Mouse (Mus musculus): Measurements from ENCODE around the gene B4gat1. TPM values are rescaled to one million over a fixed set of nuclear protein-coding genes. Genes with fewer than 3 reads are reported as not detected.

B4gat1 gene
- polyA plus RNA-seq, 1 experiment from 2014 or later = 53.1 TPM

DNA sequence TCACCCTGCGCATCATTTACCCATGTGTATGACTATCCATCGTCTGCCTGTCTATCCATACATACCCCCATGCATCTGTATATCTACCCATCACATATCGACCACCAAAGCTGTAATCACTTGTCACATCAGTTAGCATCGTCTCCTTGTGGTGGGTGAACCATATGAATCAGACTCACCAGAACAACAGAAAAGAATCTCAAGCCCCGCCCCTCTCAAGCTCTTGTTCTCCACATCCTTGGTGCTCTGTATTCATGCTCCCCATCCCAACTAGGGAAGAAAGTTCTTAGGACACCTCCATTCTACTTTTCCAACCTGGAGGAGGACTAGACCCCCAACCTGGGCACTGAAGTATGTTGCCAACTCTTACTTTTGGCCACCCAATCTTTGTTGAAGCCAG is 23.4 kb downstream of the B4gat1 start:
- H3K27ac ChIP-seq (replicated peaks in 1 of 2; ENCODE audit: control insufficient read depth in 1 of 2, insufficient read depth in 1 of 2, low read depth in 2 of 2, low read length in 2 of 2) = no peak overlapping the region
- no peaks in the 10 kb centered on the region for H3K27me3 ChIP-seq (ENCODE audit: control insufficient read depth, insufficient read depth, low read length)
- no peak overlapping the region for H3K4me3 ChIP-seq (ENCODE audit: control insufficient read depth in 1 of 2, insufficient read depth in 1 of 2, low read depth in 1 of 2, low read length in 2 of 2)
- H3K9ac ChIP-seq (ENCODE audit: low read length) = no peak overlapping the region
- no peak for ATAC-seq (ENCODE audit: insufficient number of reproducible peaks, insufficient read depth, low FRiP score, low read depth)
- no peaks in the 10 kb centered on the region for H3K9me3 ChIP-seq (ENCODE audit: control insufficient read depth, low read length)
- H3K4me2 ChIP-seq (ENCODE audit: low read length) = no peak overlapping the region
- no peaks in the 10 kb centered on the region for H3K36me3 ChIP-seq (ENCODE audit: control insufficient read depth, insufficient read depth, low read length)
- H3K4me1 ChIP-seq (ENCODE audit: control insufficient read depth in 2 of 2, insufficient read depth in 2 of 2, low read length in 2 of 2) = peaks cover 28% of the 10 kb centered on the region in 2 experiments
- WGBS = 83% methylated on average over 5 of the region's 5 CpGs

DNA sequence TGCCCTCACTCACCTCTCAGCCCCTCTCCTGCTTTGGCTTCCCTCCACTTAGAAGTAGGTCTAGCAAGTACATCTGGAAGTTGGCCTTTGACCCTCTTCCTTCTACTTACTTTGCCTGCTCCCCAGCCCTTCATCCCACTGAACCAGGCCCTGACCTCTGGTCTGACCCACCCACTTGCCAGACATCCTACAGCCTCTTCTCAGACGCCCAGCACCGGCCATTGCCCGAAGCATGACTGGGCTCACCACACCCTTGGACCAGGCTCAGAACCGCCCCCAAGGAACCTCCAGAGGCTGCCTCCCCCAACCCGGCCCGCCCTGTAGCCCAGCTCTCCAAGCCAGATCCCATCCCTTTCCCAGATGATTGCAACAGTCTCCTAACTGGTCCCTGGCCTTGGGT is 23.8 kb downstream of the B4gat1 start:
- Histone ChIP-seq H3K27ac (replicated peaks in 1 of 2; ENCODE audit: control insufficient read depth in 1 of 2, insufficient read depth in 1 of 2, low read depth in 2 of 2, low read length in 2 of 2) (no peak overlapping the region), H3K4me2 (ENCODE audit: low read length) (no peak overlapping the region), H3K4me3 (ENCODE audit: control insufficient read depth in 1 of 2, insufficient read depth in 1 of 2, low read depth in 1 of 2, low read length in 2 of 2) (no peak overlapping the region), H3K36me3 (ENCODE audit: control insufficient read depth, insufficient read depth, low read length) (no peaks in the 10 kb centered on the region), H3K9me3 (ENCODE audit: control insufficient read depth, low read length) (no peaks in the 10 kb centered on the region), H3K27me3 (ENCODE audit: control insufficient read depth, insufficient read depth, low read length) (no peaks in the 10 kb centered on the region), H3K9ac (ENCODE audit: low read length) (no peak overlapping the region), H3K4me1 (ENCODE audit: control insufficient read depth in 2 of 2, insufficient read depth in 2 of 2, low read length in 2 of 2) (peaks cover 32% of the 10 kb centered on the region in 2 experiments)
- ATAC-seq (ENCODE audit: insufficient number of reproducible peaks, insufficient read depth, low FRiP score, low read depth) = no peak
- 80% methylated on average over 6 of the region's 6 CpGs for WGBS

DNA sequence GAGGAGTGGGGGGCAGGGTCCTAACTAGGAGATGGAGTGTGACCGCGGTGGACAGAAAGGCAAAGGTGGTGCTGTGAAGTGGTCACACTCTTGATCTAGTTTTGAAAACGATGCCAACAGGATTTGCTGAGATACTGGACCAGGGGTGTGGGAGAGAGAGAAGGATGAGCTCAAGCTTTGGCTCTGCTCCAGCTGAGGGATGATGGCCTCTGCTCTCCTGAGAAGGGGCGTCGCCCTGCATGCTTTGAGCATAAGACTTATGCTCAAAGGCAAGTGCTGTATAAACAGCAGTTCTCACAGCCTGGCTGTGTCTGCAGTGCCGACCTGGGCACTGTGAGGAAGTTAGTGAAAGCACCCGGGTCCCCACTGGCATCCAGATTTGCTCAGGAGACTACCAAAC is 26.5 kb downstream of the B4gat1 start:
- WGBS = 41% methylated on average over 7 of the region's 7 CpGs
- Histone ChIP-seq H3K9ac (ENCODE audit: low read length) (no peak overlapping the region), H3K27ac (replicated peaks in 1 of 2; ENCODE audit: control insufficient read depth in 1 of 2, insufficient read depth in 1 of 2, low read depth in 2 of 2, low read length in 2 of 2) (no peak overlapping the region), H3K4me3 (ENCODE audit: control insufficient read depth in 1 of 2, insufficient read depth in 1 of 2, low read depth in 1 of 2, low read length in 2 of 2) (no peak overlapping the region), H3K9me3 (ENCODE audit: control insufficient read depth, low read length) (no peaks in the 10 kb centered on the region), H3K4me1 (ENCODE audit: control insufficient read depth in 2 of 2, insufficient read depth in 2 of 2, low read length in 2 of 2) (peaks cover 28 to 29% of the 10 kb centered on the region in 2 experiments), H3K4me2 (ENCODE audit: low read length) (no peak overlapping the region), H3K36me3 (ENCODE audit: control insufficient read depth, insufficient read depth, low read length) (no peaks in the 10 kb centered on the region), H3K27me3 (ENCODE audit: control insufficient read depth, insufficient read depth, low read length) (peaks cover 6% of the 10 kb centered on the region; the same call in 1 of the 2 replicates)
- no peak for ATAC-seq (ENCODE audit: insufficient number of reproducible peaks, insufficient read depth, low FRiP score, low read depth)

DNA sequence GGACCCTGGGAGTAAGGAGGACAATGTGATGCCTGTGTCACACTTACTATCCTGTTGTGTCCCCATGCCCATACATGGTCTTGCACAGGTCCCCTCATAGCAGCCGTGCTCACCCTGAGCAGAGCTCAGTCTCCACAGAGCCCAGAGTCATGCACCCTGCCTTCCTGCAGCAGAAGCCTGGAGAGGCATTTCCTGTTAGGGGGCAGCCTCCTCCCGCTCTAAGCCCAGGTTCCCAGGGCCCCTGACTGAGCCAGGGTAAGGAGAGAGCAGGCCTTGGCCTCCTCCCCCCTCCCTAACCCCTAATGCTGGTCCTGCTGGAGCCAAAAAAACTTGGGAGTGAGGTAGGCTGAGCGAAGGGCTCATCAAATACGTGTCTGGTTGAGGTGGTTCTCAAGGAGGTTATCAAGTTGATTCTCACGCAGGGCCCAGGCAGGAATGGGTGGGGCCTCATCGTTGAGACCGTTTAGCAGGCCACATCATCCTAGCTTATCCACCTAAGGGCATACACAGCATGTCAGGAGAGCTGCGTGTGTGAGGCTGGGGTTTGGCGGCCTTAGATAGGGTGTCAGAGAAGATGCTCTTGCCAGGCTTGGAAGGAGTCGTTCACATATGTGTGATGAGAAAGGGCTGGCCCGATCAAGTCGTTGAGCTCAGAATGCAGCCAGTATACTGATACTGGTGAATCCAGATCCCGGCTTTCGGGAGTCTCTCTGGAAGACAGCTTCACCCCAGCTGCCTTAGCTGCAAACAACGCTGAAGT is 28.6 kb downstream of the B4gat1 start:
- 4% methylated on average over 15 of the region's 15 CpGs for WGBS
- peaks cover 25 to 31% of the 10 kb centered on the region in 2 experiments for H3K4me1 ChIP-seq (ENCODE audit: control insufficient read depth in 2 of 2, insufficient read depth in 2 of 2, low read length in 2 of 2)
- ATAC-seq (ENCODE audit: insufficient number of reproducible peaks, insufficient read depth, low FRiP score, low read depth) = 0 out of 2 replicates have a peak, but pooled peaks have one; percentile 13

DNA sequence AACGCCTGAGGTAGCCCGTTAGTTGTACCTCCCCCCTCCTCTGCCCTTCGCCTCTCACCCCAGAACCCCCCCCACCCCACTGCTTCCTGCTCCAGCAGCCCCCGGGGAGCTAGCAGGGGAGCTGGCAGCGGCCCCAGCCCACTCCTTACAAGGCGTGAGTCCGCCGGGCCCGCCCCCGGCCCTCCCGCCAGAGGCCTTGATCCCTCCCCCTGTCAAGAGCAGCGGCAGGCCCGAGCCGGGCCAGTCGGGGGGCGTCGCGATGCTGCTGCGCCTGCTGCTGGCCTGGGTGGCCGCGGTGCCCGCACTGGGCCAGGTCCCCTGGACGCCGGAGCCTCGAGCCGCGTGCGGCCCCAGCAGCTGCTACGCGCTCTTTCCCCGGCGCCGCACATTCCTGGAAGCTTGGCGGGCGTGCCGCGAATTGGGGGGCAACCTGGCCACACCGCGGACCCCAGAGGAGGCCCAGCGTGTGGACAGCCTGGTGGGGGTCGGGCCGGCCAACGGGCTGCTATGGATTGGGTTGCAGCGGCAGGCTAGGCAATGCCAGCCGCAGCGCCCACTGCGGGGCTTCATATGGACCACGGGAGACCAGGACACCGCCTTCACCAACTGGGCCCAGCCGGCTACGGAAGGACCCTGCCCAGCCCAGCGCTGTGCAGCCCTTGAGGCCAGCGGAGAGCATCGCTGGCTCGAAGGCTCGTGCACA is 29.4 kb downstream of the B4gat1 start, which contains the start of gene Cd248:
Gene Cd248 (plus strand): TSS at position 212 of the 703 bp plus-strand sequence.
- ATAC-seq (ENCODE audit: insufficient number of reproducible peaks, insufficient read depth, low FRiP score, low read depth) = peak; percentile 77
- H3K4me2 ChIP-seq (ENCODE audit: low read length) = peak within 1 kb of the TSS; percentile 96
- H3K4me1 ChIP-seq (ENCODE audit: control insufficient read depth in 2 of 2, insufficient read depth in 2 of 2, low read length in 2 of 2) = peaks cover 28 to 37% of the 10 kb centered on the region in 2 experiments
- peak within 1 kb of the TSS; percentile 14 to 79 for H3K27ac ChIP-seq (replicated peaks in 1 of 2; ENCODE audit: control insufficient read depth in 1 of 2, insufficient read depth in 1 of 2, low read depth in 2 of 2, low read length in 2 of 2)
- H3K36me3 ChIP-seq (ENCODE audit: control insufficient read depth, insufficient read depth, low read length) = no peaks in the 10 kb centered on the region
- 1% methylated on average over 54 of the region's 56 CpGs for WGBS
- peak within 1 kb of the TSS; percentile 54 for H3K4me3 ChIP-seq (ENCODE audit: control insufficient read depth in 1 of 2, insufficient read depth in 1 of 2, low read depth in 1 of 2, low read length in 2 of 2)
- peaks cover 6% of the 10 kb centered on the region; the same call in 1 of the 2 replicates for H3K27me3 ChIP-seq (ENCODE audit: control insufficient read depth, insufficient read depth, low read length)
- peak within 1 kb of the TSS; percentile 80 for H3K9ac ChIP-seq (ENCODE audit: low read length)
- no peaks in the 10 kb centered on the region for H3K9me3 ChIP-seq (ENCODE audit: control insufficient read depth, low read length)

More for the DNA sequence above, 28.6 kb downstream of the B4gat1 start:
- H3K36me3 ChIP-seq (ENCODE audit: control insufficient read depth, insufficient read depth, low read length) = no peaks in the 10 kb centered on the region
- peak overlapping the region; percentile 14 to 79 for H3K27ac ChIP-seq (replicated peaks in 1 of 2; ENCODE audit: control insufficient read depth in 1 of 2, insufficient read depth in 1 of 2, low read depth in 2 of 2, low read length in 2 of 2)
- H3K9ac ChIP-seq (ENCODE audit: low read length) = peak overlapping the region; percentile 80
- H3K4me3 ChIP-seq (ENCODE audit: control insufficient read depth in 1 of 2, insufficient read depth in 1 of 2, low read depth in 1 of 2, low read length in 2 of 2) = peak overlapping the region; percentile 13 to 54; a peak in 3 of 4 replicates
- H3K27me3 ChIP-seq (ENCODE audit: control insufficient read depth, insufficient read depth, low read length) = peaks cover 6% of the 10 kb centered on the region; the same call in 1 of the 2 replicates
- peak overlapping the region; percentile 96 for H3K4me2 ChIP-seq (ENCODE audit: low read length)
- H3K9me3 ChIP-seq (ENCODE audit: control insufficient read depth, low read length) = no peaks in the 10 kb centered on the region

DNA sequence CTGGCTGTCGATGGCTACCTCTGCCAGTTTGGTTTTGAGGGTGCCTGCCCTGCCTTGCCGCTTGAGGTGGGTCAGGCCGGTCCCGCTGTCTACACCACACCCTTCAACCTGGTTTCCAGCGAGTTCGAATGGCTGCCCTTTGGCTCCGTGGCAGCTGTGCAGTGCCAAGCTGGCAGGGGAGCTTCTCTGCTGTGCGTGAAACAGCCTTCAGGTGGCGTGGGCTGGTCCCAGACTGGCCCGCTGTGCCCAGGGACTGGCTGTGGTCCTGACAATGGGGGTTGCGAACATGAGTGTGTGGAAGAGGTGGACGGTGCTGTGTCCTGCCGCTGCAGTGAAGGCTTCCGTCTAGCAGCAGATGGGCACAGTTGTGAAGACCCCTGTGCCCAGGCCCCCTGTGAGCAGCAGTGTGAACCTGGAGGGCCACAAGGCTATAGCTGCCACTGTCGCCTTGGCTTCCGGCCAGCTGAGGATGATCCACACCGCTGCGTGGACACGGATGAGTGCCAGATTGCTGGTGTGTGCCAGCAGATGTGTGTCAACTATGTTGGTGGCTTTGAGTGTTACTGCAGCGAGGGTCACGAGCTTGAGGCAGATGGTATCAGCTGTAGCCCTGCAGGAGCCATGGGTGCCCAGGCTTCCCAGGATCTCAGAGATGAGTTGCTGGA is 30.1 kb downstream of the B4gat1 start:
- no peak for ATAC-seq (ENCODE audit: insufficient number of reproducible peaks, insufficient read depth, low FRiP score, low read depth)
- Histone ChIP-seq H3K27ac (replicated peaks in 1 of 2; ENCODE audit: control insufficient read depth in 1 of 2, insufficient read depth in 1 of 2, low read depth in 2 of 2, low read length in 2 of 2) (peak overlapping the region in 1 of 2 experiments; percentile 79; a peak in 1 of 4 replicates), H3K27me3 (ENCODE audit: control insufficient read depth, insufficient read depth, low read length) (peaks cover 6% of the 10 kb centered on the region), H3K36me3 (ENCODE audit: control insufficient read depth, insufficient read depth, low read length) (no peaks in the 10 kb centered on the region), H3K4me2 (ENCODE audit: low read length) (peak overlapping the region; percentile 96), H3K4me1 (ENCODE audit: control insufficient read depth in 2 of 2, insufficient read depth in 2 of 2, low read length in 2 of 2) (peaks cover 28 to 37% of the 10 kb centered on the region in 2 experiments), H3K9me3 (ENCODE audit: control insufficient read depth, low read length) (no peaks in the 10 kb centered on the region), H3K9ac (ENCODE audit: low read length) (peak overlapping the region; percentile 80), H3K4me3 (ENCODE audit: control insufficient read depth in 1 of 2, insufficient read depth in 1 of 2, low read depth in 1 of 2, low read length in 2 of 2) (peak overlapping the region; percentile 54)
- 42% methylated on average over 21 of the region's 21 CpGs for WGBS

DNA sequence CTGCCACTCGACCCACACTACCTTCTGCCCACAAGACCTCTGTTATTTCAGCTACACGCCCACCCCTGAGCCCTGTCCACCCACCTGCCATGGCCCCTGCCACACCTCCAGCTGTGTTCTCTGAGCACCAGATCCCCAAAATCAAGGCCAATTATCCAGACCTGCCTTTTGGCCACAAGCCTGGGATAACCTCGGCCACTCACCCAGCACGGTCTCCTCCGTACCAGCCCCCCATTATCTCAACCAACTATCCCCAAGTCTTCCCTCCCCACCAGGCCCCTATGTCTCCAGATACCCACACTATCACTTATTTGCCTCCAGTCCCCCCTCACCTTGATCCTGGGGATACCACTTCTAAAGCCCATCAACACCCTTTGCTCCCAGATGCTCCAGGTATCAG is 30.9 kb downstream of the B4gat1 start:
- H3K27ac ChIP-seq (replicated peaks in 1 of 2; ENCODE audit: control insufficient read depth in 1 of 2, insufficient read depth in 1 of 2, low read depth in 2 of 2, low read length in 2 of 2) = no peak overlapping the region
- no peak for ATAC-seq (ENCODE audit: insufficient number of reproducible peaks, insufficient read depth, low FRiP score, low read depth)
- H3K4me1 ChIP-seq (ENCODE audit: control insufficient read depth in 2 of 2, insufficient read depth in 2 of 2, low read length in 2 of 2) = peaks cover 28 to 37% of the 10 kb centered on the region in 2 experiments
- no peak overlapping the region for H3K4me3 ChIP-seq (ENCODE audit: control insufficient read depth in 1 of 2, insufficient read depth in 1 of 2, low read depth in 1 of 2, low read length in 2 of 2)
- WGBS = 80% methylated on average over 5 of the region's 5 CpGs
- no peaks in the 10 kb centered on the region for H3K9me3 ChIP-seq (ENCODE audit: control insufficient read depth, low read length)
- peaks cover 12% of the 10 kb centered on the region for H3K27me3 ChIP-seq (ENCODE audit: control insufficient read depth, insufficient read depth, low read length)
- no peak overlapping the region for H3K9ac ChIP-seq (ENCODE audit: low read length)
- H3K4me2 ChIP-seq (ENCODE audit: low read length) = peak overlapping the region; percentile 96; the same call in 1 of the 2 replicates
- no peaks in the 10 kb centered on the region for H3K36me3 ChIP-seq (ENCODE audit: control insufficient read depth, insufficient read depth, low read length)

All from heart, embryonic 14.5 days (tissue).